Mouse (Mus musculus): ENCODE data around the gene Gm21985. TPM values are rescaled to one million over a fixed set of nuclear protein-coding genes. Genes with fewer than 3 reads are reported as not detected.

The Gm21985 gene
- polyA plus RNA-seq, 1 experiment from 2014 or later: not detected

GRCm38 (mm10) chr2:112239935-112240721, 26.0 kb upstream of the Gm21985 start:
- no peaks in the 10 kb centered on the region for H3K36me3 ChIP-seq (ENCODE audit: control insufficient read depth, insufficient read depth, low read length)
- H3K4me3 ChIP-seq (ENCODE audit: low read depth, low read length): peak overlapping the region; percentile 66
- H3K27ac ChIP-seq (ENCODE audit: low read depth, low read length): peak overlapping the region; percentile 96
- ATAC-seq (ENCODE audit: low FRiP score) (peak; percentile 71), DNase-seq (ENCODE audit: low spot score) (peak; percentile 59)
- H3K27me3 ChIP-seq (ENCODE audit: control insufficient read depth, insufficient read depth, low read length): no peaks in the 10 kb centered on the region
- under 1% methylated on average over 21 of the region's 28 CpGs for WGBS
- no peaks in the 10 kb centered on the region for H3K4me1 ChIP-seq (replicated peaks; ENCODE audit: control insufficient read depth, insufficient read depth, low read length)
- H3K4me2 ChIP-seq (replicated peaks; ENCODE audit: low read depth, low read length): peak overlapping the region; percentile 93
- no peaks in the 10 kb centered on the region for H3K9me3 ChIP-seq (ENCODE audit: control insufficient read depth, low read length)
- peak overlapping the region; percentile 73 for H3K9ac ChIP-seq (ENCODE audit: low read depth, low read length)

GRCm38 (mm10) chr2:112241787-112242186, 24.3 kb upstream of the Gm21985 start:
- Histone ChIP-seq H3K27me3 (ENCODE audit: control insufficient read depth, insufficient read depth, low read length) (no peaks in the 10 kb centered on the region), H3K36me3 (ENCODE audit: control insufficient read depth, insufficient read depth, low read length) (no peaks in the 10 kb centered on the region), H3K4me2 (replicated peaks; ENCODE audit: low read depth, low read length) (no peak overlapping the region), H3K4me1 (replicated peaks; ENCODE audit: control insufficient read depth, insufficient read depth, low read length) (no peaks in the 10 kb centered on the region), H3K9ac (ENCODE audit: low read depth, low read length) (no peak overlapping the region), H3K4me3 (ENCODE audit: low read depth, low read length) (no peak overlapping the region), H3K9me3 (ENCODE audit: control insufficient read depth, low read length) (no peaks in the 10 kb centered on the region), H3K27ac (ENCODE audit: low read depth, low read length) (no peak overlapping the region)
- DNase-seq (ENCODE audit: low spot score) (no peak), ATAC-seq (ENCODE audit: low FRiP score) (no peak)
- WGBS: 82% methylated on average over 14 of the region's 14 CpGs

GRCm38 (mm10) chr2:112245307-112245706, 20.8 kb upstream of the Gm21985 start:
- H3K4me1 ChIP-seq (replicated peaks; ENCODE audit: control insufficient read depth, insufficient read depth, low read length): no peaks in the 10 kb centered on the region
- ATAC-seq (ENCODE audit: low FRiP score) (no peak), DNase-seq (ENCODE audit: low spot score) (no peak)
- no peaks in the 10 kb centered on the region for H3K27me3 ChIP-seq (ENCODE audit: control insufficient read depth, insufficient read depth, low read length)
- no peak overlapping the region for H3K27ac ChIP-seq (ENCODE audit: low read depth, low read length)
- no peaks in the 10 kb centered on the region for H3K36me3 ChIP-seq (ENCODE audit: control insufficient read depth, insufficient read depth, low read length)
- H3K4me3 ChIP-seq (ENCODE audit: low read depth, low read length): no peak overlapping the region
- no peaks in the 10 kb centered on the region for H3K9me3 ChIP-seq (ENCODE audit: control insufficient read depth, low read length)
- no peak overlapping the region for H3K9ac ChIP-seq (ENCODE audit: low read depth, low read length)
- H3K4me2 ChIP-seq (replicated peaks; ENCODE audit: low read depth, low read length): no peak overlapping the region
- WGBS: 85% methylated on average over 5 of the region's 5 CpGs

- Histone ChIP-seq H3K4me2 (replicated peaks; ENCODE audit: low read depth, low read length) (no peak overlapping the region), H3K9me3 (ENCODE audit: control insufficient read depth, low read length) (no peaks in the 10 kb centered on the region), H3K36me3 (ENCODE audit: control insufficient read depth, insufficient read depth, low read length) (no peaks in the 10 kb centered on the region), H3K4me1 (replicated peaks; ENCODE audit: control insufficient read depth, insufficient read depth, low read length) (no peaks in the 10 kb centered on the region), H3K27ac (ENCODE audit: low read depth, low read length) (no peak overlapping the region), H3K9ac (ENCODE audit: low read depth, low read length) (no peak overlapping the region), H3K27me3 (ENCODE audit: control insufficient read depth, insufficient read depth, low read length) (no peaks in the 10 kb centered on the region), H3K4me3 (ENCODE audit: low read depth, low read length) (no peak overlapping the region)
- no peak; the same call in 1 of the 2 replicates for ATAC-seq (ENCODE audit: low FRiP score)
- DNase-seq (ENCODE audit: low spot score): no peak
- 89% methylated on average over 6 of the region's 6 CpGs for WGBS
These were observed 19.9 kb upstream of the Gm21985 start for GRCm38 (mm10) chr2:112246193-112246592.

- Histone ChIP-seq H3K9me3 (ENCODE audit: control insufficient read depth, low read length) (no peaks in the 10 kb centered on the region), H3K27me3 (ENCODE audit: control insufficient read depth, insufficient read depth, low read length) (no peaks in the 10 kb centered on the region), H3K36me3 (ENCODE audit: control insufficient read depth, insufficient read depth, low read length) (no peaks in the 10 kb centered on the region), H3K4me1 (replicated peaks; ENCODE audit: control insufficient read depth, insufficient read depth, low read length) (no peaks in the 10 kb centered on the region), H3K9ac (ENCODE audit: low read depth, low read length) (no peak overlapping the region), H3K4me3 (ENCODE audit: low read depth, low read length) (no peak overlapping the region), H3K27ac (ENCODE audit: low read depth, low read length) (no peak overlapping the region), H3K4me2 (replicated peaks; ENCODE audit: low read depth, low read length) (no peak overlapping the region)
- no peak for DNase-seq (ENCODE audit: low spot score)
- ATAC-seq (ENCODE audit: low FRiP score): no peak
- 93% methylated on average over 10 of the region's 10 CpGs for WGBS
These were observed 18.8 kb upstream of the Gm21985 start for GRCm38 (mm10) chr2:112247323-112247722.

- H3K27me3 ChIP-seq (ENCODE audit: control insufficient read depth, insufficient read depth, low read length): no peaks in the 10 kb centered on the region
- H3K27ac ChIP-seq (ENCODE audit: low read depth, low read length): no peak overlapping the region
- H3K9me3 ChIP-seq (ENCODE audit: control insufficient read depth, low read length): no peaks in the 10 kb centered on the region
- H3K4me3 ChIP-seq (ENCODE audit: low read depth, low read length): no peak overlapping the region
- 89% methylated on average over 10 of the region's 10 CpGs for WGBS
- ATAC-seq (ENCODE audit: low FRiP score) (no peak), DNase-seq (ENCODE audit: low spot score) (no peak)
- no peaks in the 10 kb centered on the region for H3K36me3 ChIP-seq (ENCODE audit: control insufficient read depth, insufficient read depth, low read length)
- no peak overlapping the region for H3K9ac ChIP-seq (ENCODE audit: low read depth, low read length)
- H3K4me1 ChIP-seq (replicated peaks; ENCODE audit: control insufficient read depth, insufficient read depth, low read length): no peaks in the 10 kb centered on the region
- H3K4me2 ChIP-seq (replicated peaks; ENCODE audit: low read depth, low read length): no peak overlapping the region
These were observed 16.2 kb upstream of the Gm21985 start for GRCm38 (mm10) chr2:112249780-112250453.

- WGBS: 77% methylated on average over 7 of the region's 7 CpGs
- Histone ChIP-seq H3K36me3 (ENCODE audit: control insufficient read depth, insufficient read depth, low read length) (no peaks in the 10 kb centered on the region), H3K27ac (ENCODE audit: low read depth, low read length) (no peak overlapping the region), H3K9me3 (ENCODE audit: control insufficient read depth, low read length) (no peaks in the 10 kb centered on the region), H3K4me1 (replicated peaks; ENCODE audit: control insufficient read depth, insufficient read depth, low read length) (no peaks in the 10 kb centered on the region), H3K4me3 (ENCODE audit: low read depth, low read length) (no peak overlapping the region), H3K4me2 (replicated peaks; ENCODE audit: low read depth, low read length) (no peak overlapping the region), H3K27me3 (ENCODE audit: control insufficient read depth, insufficient read depth, low read length) (no peaks in the 10 kb centered on the region), H3K9ac (ENCODE audit: low read depth, low read length) (no peak overlapping the region)
- DNase-seq (ENCODE audit: low spot score) (no peak), ATAC-seq (ENCODE audit: low FRiP score) (no peak)
These were observed 11.2 kb upstream of the Gm21985 start for GRCm38 (mm10) chr2:112254675-112255515.

GRCm38 (mm10) chr2:112259241-112259962, 6.7 kb upstream of the Gm21985 start, which contains the start of gene Nutm1:
Nutm1 (minus strand) TSS chr2:112259291.
- no peak within 1 kb of the TSS for H3K4me3 ChIP-seq (ENCODE audit: low read depth, low read length)
- H3K27me3 ChIP-seq (ENCODE audit: control insufficient read depth, insufficient read depth, low read length): no peaks in the 10 kb centered on the region
- H3K9ac ChIP-seq (ENCODE audit: low read depth, low read length): no peak within 1 kb of the TSS
- no peak within 1 kb of the TSS for H3K27ac ChIP-seq (ENCODE audit: low read depth, low read length)
- no peaks in the 10 kb centered on the region for H3K9me3 ChIP-seq (ENCODE audit: control insufficient read depth, low read length)
- 75% methylated on average over 10 of the region's 10 CpGs for WGBS
- DNase-seq (ENCODE audit: low spot score) (no peak), ATAC-seq (ENCODE audit: low FRiP score) (no peak)
- no peak within 1 kb of the TSS for H3K4me2 ChIP-seq (replicated peaks; ENCODE audit: low read depth, low read length)
- no peaks in the 10 kb centered on the region for H3K4me1 ChIP-seq (replicated peaks; ENCODE audit: control insufficient read depth, insufficient read depth, low read length)
- H3K36me3 ChIP-seq (ENCODE audit: control insufficient read depth, insufficient read depth, low read length): no peaks in the 10 kb centered on the region

All from hindbrain, embryonic 11.5 days (tissue).